Mouse (Mus musculus): ENCODE results near the gene Zfp764. TPM values are rescaled to one million over a fixed set of nuclear protein-coding genes. Genes with fewer than 3 reads are reported as not detected.
"Not testable (repeated sequence)": the region's sequence is repeated elsewhere in the genome, so short reads cannot be mapped to it uniquely, and the experiment has no call there.

Zfp764 gene
- polyA plus RNA-seq, 1 experiment = 9.0 TPM

DNA sequence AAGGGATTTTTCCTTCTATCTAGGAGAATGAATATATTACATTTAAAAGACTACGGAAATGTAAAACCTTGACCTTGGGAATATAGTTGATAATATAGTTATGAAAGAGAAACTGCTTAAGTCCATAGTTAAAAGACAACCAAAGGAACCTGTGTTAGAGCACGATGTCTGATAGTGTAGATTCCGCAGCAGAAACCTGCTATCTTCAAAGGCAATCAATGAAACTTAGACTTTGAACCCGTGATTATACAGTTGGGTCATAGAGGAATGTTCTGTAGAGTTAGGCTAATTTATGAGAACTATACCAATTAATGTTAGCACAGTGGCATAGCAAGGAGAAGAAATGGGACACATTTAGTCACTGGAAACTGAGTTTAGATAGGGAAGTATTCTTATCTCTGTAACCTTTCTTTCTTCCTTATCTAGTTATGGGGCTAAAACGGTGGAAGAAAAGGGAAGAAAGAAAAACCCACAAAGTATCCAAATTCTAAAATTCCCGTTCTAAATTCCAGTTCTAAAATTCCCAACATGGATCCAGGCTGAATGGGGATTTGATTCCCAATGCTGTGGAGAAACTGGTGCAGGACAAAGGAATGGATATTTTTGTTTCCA is 28.2 kb downstream of the Zfp764 start:
- 54% methylated on average over 6 of the region's 6 CpGs for WGBS
- no peaks in the 10 kb centered on the region for H3K36me3 ChIP-seq (ENCODE audit: control insufficient read depth, insufficient read depth, low read length)
- no peak overlapping the region for H3K27ac ChIP-seq (ENCODE audit: control insufficient read depth, insufficient read depth, low read length)
- no peaks in the 10 kb centered on the region for H3K27me3 ChIP-seq (ENCODE audit: control insufficient read depth, insufficient read depth, low read length)
- no peak for DNase-seq
- H3K4me3 ChIP-seq (ENCODE audit: control insufficient read depth, insufficient read depth, low read length) = no peak overlapping the region
- TF ChIP-seq POLR2A (IDR thresholded peaks at IDR 0.05; ENCODE audit: control insufficient read depth, extremely low read depth, insufficient read depth, low read length, poor library complexity) (no peak), CTCF (IDR thresholded peaks at IDR 0.05; ENCODE audit: borderline replicate concordance, control insufficient read depth, extremely low read depth, insufficient read depth, low read length, poor library complexity) (no peak)
- peaks cover 8% of the 10 kb centered on the region for H3K4me1 ChIP-seq (replicated peaks; ENCODE audit: control insufficient read depth, insufficient read depth, low read length)

DNA sequence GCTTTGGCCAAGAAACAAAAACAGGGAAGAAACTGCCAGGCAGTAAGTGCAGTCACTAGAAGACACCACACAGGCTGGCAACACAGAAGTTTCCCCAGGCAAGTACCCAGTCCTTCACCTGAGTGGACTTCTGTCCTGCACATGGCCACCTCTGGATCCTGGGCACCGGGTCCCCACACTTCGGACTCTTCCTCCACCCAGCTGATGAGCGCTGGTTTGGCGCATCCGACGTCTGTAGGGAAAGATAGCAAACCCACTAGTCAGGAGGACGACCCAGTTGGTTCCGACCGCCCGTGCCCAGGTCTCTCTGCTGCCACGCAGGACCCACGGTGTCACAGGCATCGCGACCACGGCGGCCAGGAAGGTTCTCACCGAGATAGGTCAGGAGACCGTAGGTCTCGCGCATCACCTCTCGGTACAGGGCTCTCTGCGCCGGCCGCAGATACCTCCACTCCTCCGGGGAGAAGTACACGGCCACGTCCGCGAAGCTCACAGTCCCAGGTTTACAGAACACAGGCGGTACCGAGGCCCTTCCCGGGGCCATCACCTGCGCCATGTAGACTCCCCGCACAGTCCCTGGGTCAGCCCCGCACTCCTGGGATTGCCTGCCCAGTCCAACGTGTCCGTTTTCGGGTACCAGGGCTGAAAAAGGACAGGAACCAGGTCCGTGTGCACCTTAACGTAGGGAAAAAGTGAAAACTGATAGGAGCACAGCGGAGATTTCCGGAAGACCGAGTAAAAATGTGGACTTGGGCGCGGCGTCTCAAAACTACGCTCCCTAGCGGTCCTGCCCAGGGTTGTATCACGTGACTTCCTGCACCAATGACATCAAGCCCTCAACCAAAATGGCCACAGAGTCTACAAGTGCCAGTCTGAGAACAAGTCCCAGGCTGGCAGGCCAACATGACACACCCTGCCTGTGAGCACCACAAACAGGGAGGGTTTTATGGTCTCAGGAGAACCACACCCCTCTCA is 31.1 kb downstream of the Zfp764 start, which contains the start of gene Zfp747:
TSS of gene Zfp747 (minus strand) at position 780 of the 975 bp plus-strand sequence.
- under 1% methylated on average over 49 of the region's 49 CpGs for WGBS
- TF ChIP-seq CTCF (IDR thresholded peaks at IDR 0.05; ENCODE audit: borderline replicate concordance, control insufficient read depth, extremely low read depth, insufficient read depth, low read length, poor library complexity) = peak; percentile 55; the same call in 1 of the 2 replicates

DNA sequence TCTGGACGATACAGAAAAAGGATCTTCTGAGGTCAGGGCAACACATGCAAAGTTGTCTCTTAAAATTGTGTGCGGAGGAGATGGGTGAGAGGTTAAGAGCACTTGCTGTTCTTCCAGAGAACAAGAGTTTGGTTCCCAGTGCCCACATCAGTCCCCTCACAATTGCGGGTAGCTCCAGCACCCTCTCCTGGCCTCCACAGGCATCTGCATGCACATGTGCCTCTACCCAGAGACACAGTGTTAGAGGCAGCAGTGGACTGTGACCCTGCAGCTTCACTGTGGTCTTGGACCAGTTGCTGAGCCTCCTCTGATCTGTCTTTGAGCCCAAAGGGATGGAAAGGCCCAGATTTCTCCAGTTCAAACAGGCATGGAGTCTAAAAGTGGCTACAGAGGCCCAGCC is 34.8 kb downstream of the Zfp764 start:
- not testable (repeated sequence) for H3K4me1 ChIP-seq (replicated peaks; ENCODE audit: control insufficient read depth, insufficient read depth, low read length); H3K36me3 ChIP-seq (ENCODE audit: control insufficient read depth, insufficient read depth, low read length); H3K4me3 ChIP-seq (ENCODE audit: control insufficient read depth, insufficient read depth, low read length); H3K27ac ChIP-seq (ENCODE audit: control insufficient read depth, insufficient read depth, low read length); H3K27me3 ChIP-seq (ENCODE audit: control insufficient read depth, insufficient read depth, low read length)
- DNase-seq = peak; percentile 20
- 94% methylated on average over 3 of the region's 3 CpGs for WGBS

More for the DNA sequence above, 31.1 kb downstream of the Zfp764 start, which contains the start of gene Zfp747:
- H3K27me3 ChIP-seq (ENCODE audit: control insufficient read depth, insufficient read depth, low read length); H3K27ac ChIP-seq (ENCODE audit: control insufficient read depth, insufficient read depth, low read length); H3K36me3 ChIP-seq (ENCODE audit: control insufficient read depth, insufficient read depth, low read length); H3K4me1 ChIP-seq (replicated peaks; ENCODE audit: control insufficient read depth, insufficient read depth, low read length): not testable (repeated sequence)
- peak; percentile 95 for DNase-seq
- H3K4me3 ChIP-seq (ENCODE audit: control insufficient read depth, insufficient read depth, low read length) = peak within 1 kb of the TSS; percentile 99

DNA sequence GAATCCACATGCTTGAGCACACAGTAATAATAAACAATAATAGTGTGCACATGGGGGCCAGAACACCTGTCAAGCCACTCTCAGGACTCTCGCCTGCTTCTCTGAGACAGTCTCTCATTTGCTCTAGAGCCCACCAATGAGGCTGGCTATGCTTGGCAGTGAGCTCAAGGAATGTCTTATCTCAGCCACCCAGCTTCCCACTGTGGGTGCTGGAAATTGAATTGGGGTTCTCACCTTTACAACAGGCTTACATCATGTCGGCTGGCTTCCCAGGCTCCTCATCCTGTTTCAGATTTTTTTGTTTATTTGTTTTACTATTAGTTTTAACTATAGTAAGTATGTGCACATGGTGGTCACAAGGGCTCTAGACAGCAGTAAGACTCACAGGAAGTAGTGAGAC is 35.4 kb downstream of the Zfp764 start:
- no peak overlapping the region for H3K27ac ChIP-seq (ENCODE audit: control insufficient read depth, insufficient read depth, low read length)
- H3K4me1 ChIP-seq (replicated peaks; ENCODE audit: control insufficient read depth, insufficient read depth, low read length) = peaks cover 8% of the 10 kb centered on the region
- H3K4me3 ChIP-seq (ENCODE audit: control insufficient read depth, insufficient read depth, low read length) = no peak overlapping the region
- no peak for DNase-seq
- WGBS = 93% methylated on average over 2 of the region's 2 CpGs
- no peaks in the 10 kb centered on the region for H3K27me3 ChIP-seq (ENCODE audit: control insufficient read depth, insufficient read depth, low read length)
- TF ChIP-seq CTCF (IDR thresholded peaks at IDR 0.05; ENCODE audit: borderline replicate concordance, control insufficient read depth, extremely low read depth, insufficient read depth, low read length, poor library complexity) (no peak), POLR2A (IDR thresholded peaks at IDR 0.05; ENCODE audit: control insufficient read depth, extremely low read depth, insufficient read depth, low read length, poor library complexity) (no peak)
- H3K36me3 ChIP-seq (ENCODE audit: control insufficient read depth, insufficient read depth, low read length) = no peaks in the 10 kb centered on the region

DNA sequence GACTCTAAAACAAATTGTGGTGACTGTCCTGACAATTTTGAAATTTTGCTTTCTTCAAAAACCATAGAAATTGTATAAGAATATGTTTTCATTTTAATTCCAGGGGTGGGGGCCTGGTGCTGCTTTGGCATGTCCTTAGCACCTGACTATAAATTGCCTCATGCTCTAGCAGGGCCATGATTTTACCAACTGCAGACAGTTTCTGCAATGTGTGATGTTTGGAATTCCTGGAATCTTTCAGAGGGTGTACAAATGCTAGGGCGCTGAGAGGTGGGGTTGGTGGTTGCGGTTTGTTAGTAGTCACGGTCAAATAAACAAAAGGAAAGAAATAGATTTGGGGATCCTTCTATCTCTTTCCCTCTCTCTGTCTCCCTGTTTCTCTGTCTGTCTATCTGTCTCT is 40.4 kb downstream of the Zfp764 start:
- no peak overlapping the region for H3K27ac ChIP-seq (ENCODE audit: control insufficient read depth, insufficient read depth, low read length)
- H3K4me3 ChIP-seq (ENCODE audit: control insufficient read depth, insufficient read depth, low read length) = no peak overlapping the region
- TF ChIP-seq CTCF (IDR thresholded peaks at IDR 0.05; ENCODE audit: borderline replicate concordance, control insufficient read depth, extremely low read depth, insufficient read depth, low read length, poor library complexity) = no peak
- TF ChIP-seq POLR2A (IDR thresholded peaks at IDR 0.05; ENCODE audit: control insufficient read depth, extremely low read depth, insufficient read depth, low read length, poor library complexity) = no peak
- H3K36me3 ChIP-seq (ENCODE audit: control insufficient read depth, insufficient read depth, low read length) = no peaks in the 10 kb centered on the region
- WGBS = 98% methylated on average over 3 of the region's 3 CpGs
- no peak for DNase-seq
- no peaks in the 10 kb centered on the region; the same call in 1 of the 2 replicates for H3K27me3 ChIP-seq (ENCODE audit: control insufficient read depth, insufficient read depth, low read length)
- H3K4me1 ChIP-seq (replicated peaks; ENCODE audit: control insufficient read depth, insufficient read depth, low read length) = peaks cover 2% of the 10 kb centered on the region; the same call in 1 of the 2 replicates

DNA sequence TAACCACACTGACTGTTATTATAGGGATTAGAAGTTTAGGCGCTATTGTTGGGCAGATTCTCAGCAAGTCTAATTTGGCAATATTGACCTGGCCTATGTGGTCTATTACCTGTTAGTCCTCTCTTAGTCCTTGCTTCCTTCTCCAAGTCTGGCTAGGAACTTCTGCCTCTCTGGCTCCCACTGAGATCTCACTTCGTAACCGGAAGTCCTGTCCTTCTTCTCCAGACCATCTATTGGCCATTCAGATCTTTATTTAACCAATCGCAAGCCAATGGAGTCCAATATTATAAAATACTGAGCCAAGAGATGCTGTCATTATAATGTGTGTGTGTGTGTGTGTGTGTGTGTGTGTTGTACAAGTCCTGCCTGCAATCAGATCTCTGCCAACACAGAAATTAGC is 42.5 kb downstream of the Zfp764 start:
- no peaks in the 10 kb centered on the region; the same call in 1 of the 2 replicates for H3K27me3 ChIP-seq (ENCODE audit: control insufficient read depth, insufficient read depth, low read length)
- no peak overlapping the region for H3K4me3 ChIP-seq (ENCODE audit: control insufficient read depth, insufficient read depth, low read length)
- peaks cover 2% of the 10 kb centered on the region; the same call in 1 of the 2 replicates for H3K4me1 ChIP-seq (replicated peaks; ENCODE audit: control insufficient read depth, insufficient read depth, low read length)
- H3K36me3 ChIP-seq (ENCODE audit: control insufficient read depth, insufficient read depth, low read length) = no peaks in the 10 kb centered on the region
- TF ChIP-seq CTCF (IDR thresholded peaks at IDR 0.05; ENCODE audit: borderline replicate concordance, control insufficient read depth, extremely low read depth, insufficient read depth, low read length, poor library complexity) (no peak), POLR2A (IDR thresholded peaks at IDR 0.05; ENCODE audit: control insufficient read depth, extremely low read depth, insufficient read depth, low read length, poor library complexity) (no peak)
- no peak overlapping the region for H3K27ac ChIP-seq (ENCODE audit: control insufficient read depth, insufficient read depth, low read length)
- no peak for DNase-seq
- WGBS = 96% methylated on average over 4 of the region's 4 CpGs

Data from thymus, adult 2 months (tissue).